Mouse (Mus musculus) embryonic fibroblast, embryonic 13.5 days (primary cell): ENCODE data around the gene Specc1.

Source experiments
- CTCF ChIP-seq: IDR thresholded peaks from 2 replicates; pipeline ENCODE4 v1.5.1; 2011; ENCODE audit warnings: mild to moderate bottlenecking, control low read depth, low read length, moderate library complexity, borderline replicate concordance; ENCODE audit not compliant: insufficient read depth
- POLR2A ChIP-seq: IDR thresholded peaks from 2 replicates; pipeline ENCODE4 v1.6.1; 2011; ENCODE audit warnings: low read depth, mild to moderate bottlenecking, control low read depth, low read length, moderate library complexity

DNA sequence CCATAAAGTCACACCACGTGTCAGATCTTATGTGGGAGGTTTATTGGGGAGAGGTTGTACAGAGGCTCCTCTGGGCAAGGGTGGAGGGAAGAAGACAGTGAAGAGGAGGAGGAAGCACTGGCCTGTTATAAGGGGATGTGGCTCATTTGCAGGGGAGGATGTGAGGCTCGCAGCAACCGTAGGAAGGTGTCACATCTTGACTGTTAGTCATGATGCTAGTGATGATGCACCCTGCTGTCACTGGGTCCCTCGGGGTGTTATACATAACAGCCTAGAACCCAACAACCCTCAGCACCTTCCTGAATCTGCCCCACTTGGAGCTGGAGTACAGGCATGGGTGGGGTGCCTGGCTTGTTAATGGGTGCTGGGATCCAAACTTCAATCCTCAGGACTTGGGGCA is 94.9 kb downstream of the Specc1 start:
- TF ChIP-seq CTCF (no peak), POLR2A (no peak)
